Mouse (Mus musculus) embryonic fibroblast, embryonic 13.5 days (primary cell): ENCODE results near the gene Rundc1.

Source experiments
- CTCF ChIP-seq: IDR thresholded peaks from 2 replicates; pipeline ENCODE4 v1.5.1; 2011; ENCODE audit warnings: mild to moderate bottlenecking, control low read depth, low read length, moderate library complexity, borderline replicate concordance; ENCODE audit not compliant: insufficient read depth
- POLR2A ChIP-seq: IDR thresholded peaks from 2 replicates; pipeline ENCODE4 v1.6.1; 2011; ENCODE audit warnings: low read depth, mild to moderate bottlenecking, control low read depth, low read length, moderate library complexity

DNA sequence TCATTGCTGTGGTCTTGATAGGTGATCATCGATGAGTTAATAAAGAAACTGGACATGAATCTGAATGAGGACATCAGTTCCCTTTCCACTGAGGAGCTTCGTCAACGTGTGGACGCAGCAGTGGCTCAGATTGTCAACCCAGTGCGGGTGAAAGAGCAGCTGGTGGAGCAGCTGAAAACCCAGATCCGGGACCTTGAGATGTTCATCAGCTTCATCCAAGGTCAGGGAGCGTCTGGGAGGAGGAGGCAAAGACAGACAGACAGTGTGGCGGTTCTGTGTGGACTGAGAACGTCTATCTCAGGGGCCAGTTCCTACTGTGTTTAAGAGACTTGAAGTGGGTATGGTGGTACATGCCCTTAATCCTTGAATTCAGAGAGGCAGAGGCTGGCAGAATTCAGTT lies 6.4 kb downstream of the Rundc1 start:
- no peak for TF ChIP-seq POLR2A
- TF ChIP-seq CTCF = no peak
